Mouse (Mus musculus): ENCODE measurements around the gene Usf1.

- TF ChIP-seq CTCF (IDR thresholded peaks at IDR 0.05; ENCODE audit: low read depth, low read length) (no peak), POLR2A (IDR thresholded peaks at IDR 0.05; ENCODE audit: borderline replicate concordance, low read depth, low read length) (no peak)
Measured at GRCm38 (mm10) chr1:171422504-171423095, 11.5 kb downstream of the Usf1 start.
